Mouse (Mus musculus): Measurements from ENCODE around the gene Mmab.

DNA sequence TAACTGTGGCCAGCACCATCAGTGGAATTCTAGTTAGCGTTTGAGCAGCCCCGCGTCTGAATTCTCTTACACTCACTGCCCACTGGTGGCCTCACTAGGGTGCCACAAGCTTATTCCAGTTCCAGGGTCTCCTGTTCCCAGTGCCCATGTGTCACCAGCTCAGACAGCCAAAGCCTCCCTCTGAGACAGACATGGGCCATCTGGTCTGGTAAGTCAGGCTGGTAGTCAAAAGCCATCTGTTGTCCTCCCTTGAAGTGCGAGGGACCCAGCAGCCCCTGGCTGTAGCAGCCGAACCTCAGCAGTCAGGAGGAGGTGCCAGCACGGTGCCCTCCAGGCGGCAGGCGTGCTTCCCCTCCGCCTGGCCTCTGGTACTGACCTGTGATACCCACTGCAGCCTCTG is 12.4 kb upstream of the Mmab start:
- no peak for TF ChIP-seq POLR2A (IDR thresholded peaks at IDR 0.05; ENCODE audit: low read depth, low read length)
- no peak for TF ChIP-seq CTCF (IDR thresholded peaks at IDR 0.05; ENCODE audit: extremely low read depth, insufficient read length, insufficient replicate concordance, low read depth, low read length)

Measured in small intestine, adult 2 months (tissue).